ENCODE assay signal across 23 mouse cellular contexts in the genomic region with DNA sequence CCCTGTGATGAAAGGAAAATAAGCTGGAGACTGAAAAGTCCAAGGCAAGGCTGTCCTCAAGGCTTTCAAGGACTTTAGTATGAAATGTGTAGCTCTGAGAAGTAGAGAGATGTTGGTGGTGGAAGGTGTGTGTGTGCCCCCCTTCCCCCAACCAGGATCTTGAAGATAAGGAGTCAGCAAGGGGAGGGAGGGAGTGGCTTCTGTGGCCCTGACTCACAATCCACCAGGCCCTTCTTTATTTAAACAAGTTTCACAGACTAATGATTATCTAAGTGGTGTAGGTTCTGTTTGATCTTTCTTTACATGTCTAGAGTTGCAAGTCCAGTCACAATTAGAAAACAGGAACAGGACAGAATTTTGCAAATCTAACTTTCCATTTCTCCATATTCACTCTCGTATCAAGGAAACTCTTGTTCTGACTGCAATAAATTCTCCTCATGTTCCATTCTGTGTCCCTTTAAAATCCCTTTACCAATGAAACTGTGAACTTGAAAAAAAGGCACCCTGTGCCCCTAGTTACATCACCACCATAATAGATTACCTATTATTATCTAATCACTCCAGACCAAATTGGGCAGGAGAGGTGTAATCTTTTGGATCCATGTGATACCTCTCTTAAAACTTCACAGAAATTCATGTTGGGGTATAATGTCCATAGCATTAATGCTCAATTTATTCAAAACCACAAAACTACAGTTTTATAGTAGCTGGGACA. TPM values are rescaled to one million over a fixed set of nuclear protein-coding genes. Genes with fewer than 3 reads are reported as not detected.
DNase-seq lines count a peak whose midpoint lies in the region; ATAC-seq and TF ChIP-seq lines count a peak whose summit lies in the region.
"Not testable (repeated sequence)": the region's sequence is repeated elsewhere in the genome, so short reads cannot be mapped to it uniquely, and the experiment has no call there.
"Had no signal": no experiment of that assay in that cellular context is flagged by ENCODE, and none has a peak within 500 bp of the region (broad histone marks: within the 10 kb centered on the region; RNA-seq: fewer than 3 reads in every experiment).

No protein-coding gene starts in this region.

- 0 out of 2 replicates have a peak, but pooled peaks have one; percentile 30 for TF ChIP-seq EP300 in liver, postnatal 0 days (IDR thresholded peaks at IDR 0.05; ENCODE audit: low read depth)
- not testable (repeated sequence) for TF ChIP-seq EP300 in stomach, postnatal 0 days (optimal IDR thresholded peaks at IDR 0.05)

- H3K9ac ChIP-seq in intestine, embryonic 16.5 days (ENCODE audit: low read depth, low read length); liver, embryonic 13.5 days; liver, postnatal 0 days (replicated peaks); stomach, postnatal 0 days (ENCODE audit: low read length): not testable (repeated sequence)

- H3K36me3 ChIP-seq in intestine, embryonic 16.5 days (ENCODE audit: control insufficient read depth, insufficient read depth, low read length); liver, embryonic 13.5 days; liver, postnatal 0 days (replicated peaks; ENCODE audit: insufficient read depth, low read length); stomach, postnatal 0 days (ENCODE audit: control insufficient read depth, insufficient read depth, low read length): not testable (repeated sequence)

- not testable (repeated sequence) for H3K4me1 ChIP-seq in intestine, embryonic 16.5 days (ENCODE audit: control insufficient read depth, insufficient read depth, low read length); liver, postnatal 0 days (ENCODE audit: insufficient read depth); stomach, postnatal 0 days (replicated peaks; ENCODE audit: control insufficient read depth, insufficient read depth)
- peaks cover 27% of the 10 kb centered on the region for H3K4me1 ChIP-seq in liver, embryonic 13.5 days (replicated peaks)

- not testable (repeated sequence) for H3K27ac ChIP-seq in intestine, embryonic 16.5 days (ENCODE audit: low read length); stomach, postnatal 0 days (replicated peaks)
- peak overlapping the region; percentile 75 for H3K27ac ChIP-seq in liver, embryonic 13.5 days
- H3K27ac ChIP-seq in liver, postnatal 0 days (ENCODE audit: low read depth) = peak overlapping the region; percentile 78

- not testable (repeated sequence) for H3K9me3 ChIP-seq in intestine, embryonic 16.5 days (ENCODE audit: control insufficient read depth, low read length); liver, embryonic 13.5 days (replicated peaks); liver, postnatal 0 days (ENCODE audit: low read length); stomach, postnatal 0 days (ENCODE audit: control insufficient read depth, low read length)

- not testable (repeated sequence) for H3K27me3 ChIP-seq in intestine, embryonic 16.5 days (replicated peaks; ENCODE audit: control insufficient read depth, insufficient read depth, low read length); liver, embryonic 13.5 days; liver, postnatal 0 days (ENCODE audit: insufficient read depth, low read length); stomach, postnatal 0 days (ENCODE audit: control insufficient read depth, insufficient read depth, low read length)

- 0 out of 2 replicates have a peak, but pooled peaks have one; percentile 19 for ATAC-seq in erythroblast, adult 5-6 weeks (replicated peaks; ENCODE audit: low FRiP score, poor library complexity, severe bottlenecking)
- ATAC-seq in intestine, embryonic 16.5 days = peak; percentile 69
- ATAC-seq in liver, embryonic 13.5 days (ENCODE audit: low read depth) = peak; percentile 79
- ATAC-seq in liver, postnatal 0 days = peak; percentile 81
- peak; percentile 63 for ATAC-seq in megakaryocyte-erythroid progenitor cell, adult 5-6 weeks (replicated peaks; ENCODE audit: low FRiP score, low TSS enrichment, poor library complexity, severe bottlenecking)
- peak; percentile 69 for ATAC-seq in stomach, postnatal 0 days (ENCODE audit: low FRiP score, low TSS enrichment)

- H3K4me2 ChIP-seq in intestine, embryonic 16.5 days (ENCODE audit: low read depth, low read length); liver, postnatal 0 days (ENCODE audit: low read depth, low read length); stomach, postnatal 0 days (replicated peaks; ENCODE audit: low read depth): not testable (repeated sequence)
- H3K4me2 ChIP-seq in liver, embryonic 13.5 days = peak overlapping the region; percentile 32

- TF ChIP-seq CTCF in liver, postnatal 0 days (IDR thresholded peaks at IDR 0.05; ENCODE audit: low read depth); stomach, postnatal 0 days (IDR thresholded peaks at IDR 0.05; ENCODE audit: low read depth): not testable (repeated sequence)

- WGBS in intestine, embryonic 16.5 days = 29% methylated on average over 1 of the region's 1 CpGs
- WGBS in liver, embryonic 13.5 days (ENCODE audit: insufficient replicate concordance) = 92% methylated on average over 1 of the region's 1 CpGs
- WGBS in liver, postnatal 0 days (ENCODE audit: insufficient replicate concordance) = no CpG with 5 or more reads among the region's 1 CpGs
- 50% methylated on average over 1 of the region's 1 CpGs for WGBS in stomach, postnatal 0 days

- peak; percentile 48 for DNase-seq in liver
- peak; percentile 23 for DNase-seq in liver, embryonic 13.5 days
- not testable (repeated sequence) for DNase-seq in liver, postnatal 0 days
- peak; percentile 46 for DNase-seq in stomach, postnatal 0 days (ENCODE audit: low spot score)
- DNase-seq in urinary bladder, postnatal 36 days (ENCODE audit: low spot score in 2 of 2) = peak; percentile 33

- not testable (repeated sequence) for H3K4me3 ChIP-seq in intestine, embryonic 16.5 days (ENCODE audit: low read length); liver, embryonic 13.5 days (replicated peaks); liver, postnatal 0 days (ENCODE audit: low read depth, low read length); stomach, postnatal 0 days (ENCODE audit: low read depth, low read length)

RNA-seq across cellular contexts. Expression of a gene that starts 22.4 kb away (rescaled TPM):
- total RNA-seq in erythroblast, adult 5-6 weeks (2015; ENCODE audit: low replicate concordance) = not detected in 2 replicates
- not detected in 2 replicates for total RNA-seq in erythroblast, adult 5-6 weeks (2017; ENCODE audit: low replicate concordance)
- polyA plus RNA-seq in intestine, embryonic 16.5 days (2015; fragmentation: Nextera tagmentation; extraction: Ambion mirVana) = 5.7 and 6.8 TPM in 2 replicates
- polyA plus RNA-seq in liver, embryonic 13.5 days (2015; fragmentation: Nextera tagmentation; extraction: Ambion mirVana) = 0.24 and 0.52 TPM in 2 replicates
- 3.5 and 4.4 TPM in 2 replicates for polyA plus RNA-seq in liver, postnatal 0 days (2015; fragmentation: Nextera tagmentation; extraction: Ambion mirVana)
- total RNA-seq in megakaryocyte-erythroid progenitor cell, adult 5-6 weeks (2014; fragmentation: Nextera tagmentation) = 0.72 TPM in 1 of 2 replicates, not detected in the other
- not detected in 2 replicates for total RNA-seq in megakaryocyte-erythroid progenitor cell, adult 5-6 weeks (2017)
- polyA plus RNA-seq in stomach, postnatal 0 days (2015; fragmentation: Nextera tagmentation; extraction: Ambion mirVana) = 1.4 and 2.6 TPM in 2 replicates
- total RNA-seq: gastrocnemius, adult 18-20 months; gastrocnemius, postnatal 14 days; heart, adult 2 months; heart, postnatal 14 days; MEL had no signal
- polyA plus RNA-seq: C2C12; embryonic facial prominence, embryonic 12.5 days; forebrain, embryonic 13.5 days; forebrain, postnatal 0 days; heart, adult 2 months; heart, embryonic 11.5 days; heart, embryonic 15.5 days had no signal

RNA-seq across cellular contexts. Expression of a gene that starts 43.3 kb away (rescaled TPM):
- not detected in 2 replicates for total RNA-seq in erythroblast, adult 5-6 weeks (2015; ENCODE audit: low replicate concordance)
- not detected in 2 replicates for total RNA-seq in erythroblast, adult 5-6 weeks (2017; ENCODE audit: low replicate concordance)
- polyA plus RNA-seq in intestine, embryonic 16.5 days (2015; fragmentation: Nextera tagmentation; extraction: Ambion mirVana) = not detected in 2 replicates
- polyA plus RNA-seq in liver, embryonic 13.5 days (2015; fragmentation: Nextera tagmentation; extraction: Ambion mirVana) = 0.36 and 0.43 TPM in 2 replicates
- 8.7 and 13.6 TPM in 2 replicates for polyA plus RNA-seq in liver, postnatal 0 days (2015; fragmentation: Nextera tagmentation; extraction: Ambion mirVana)
- 1.7 TPM in 1 of 2 replicates, not detected in the other for total RNA-seq in megakaryocyte-erythroid progenitor cell, adult 5-6 weeks (2014; fragmentation: Nextera tagmentation)
- not detected in 2 replicates for total RNA-seq in megakaryocyte-erythroid progenitor cell, adult 5-6 weeks (2017)
- 2.0 and 2.1 TPM in 2 replicates for polyA plus RNA-seq in stomach, postnatal 0 days (2015; fragmentation: Nextera tagmentation; extraction: Ambion mirVana)
- total RNA-seq: forebrain, postnatal 0 days; gastrocnemius, postnatal 14 days; heart, adult 2 months; heart, postnatal 14 days; hematopoietic stem cell, adult 5-6 weeks; MEL had no signal
- polyA plus RNA-seq: brain, embryonic 14.5 days; C2C12; cortical plate, adult 2 months; forebrain, embryonic 13.5 days; forebrain, postnatal 0 days; heart, adult 2 months; heart, embryonic 11.5 days; heart, embryonic 15.5 days had no signal

RNA-seq across cellular contexts. Expression of a gene that starts 55.1 kb away (rescaled TPM):
- total RNA-seq in erythroblast, adult 5-6 weeks (2015; ENCODE audit: low replicate concordance) = not detected in 2 replicates
- 0.26 and 1.5 TPM in 2 replicates for total RNA-seq in erythroblast, adult 5-6 weeks (2017; ENCODE audit: low replicate concordance)
- polyA plus RNA-seq in intestine, embryonic 16.5 days (2015; fragmentation: Nextera tagmentation; extraction: Ambion mirVana) = 0.20 and 0.53 TPM in 2 replicates
- 0.32 and 0.43 TPM in 2 replicates for polyA plus RNA-seq in liver, embryonic 13.5 days (2015; fragmentation: Nextera tagmentation; extraction: Ambion mirVana)
- 16.6 and 18.2 TPM in 2 replicates for polyA plus RNA-seq in liver, postnatal 0 days (2015; fragmentation: Nextera tagmentation; extraction: Ambion mirVana)
- 0.40 TPM in 1 of 2 replicates, not detected in the other for total RNA-seq in megakaryocyte-erythroid progenitor cell, adult 5-6 weeks (2014; fragmentation: Nextera tagmentation)
- total RNA-seq in megakaryocyte-erythroid progenitor cell, adult 5-6 weeks (2017) = not detected in 2 replicates
- polyA plus RNA-seq in stomach, postnatal 0 days (2015; fragmentation: Nextera tagmentation; extraction: Ambion mirVana) = not detected in 2 replicates
- total RNA-seq: forebrain, postnatal 0 days; heart, postnatal 14 days; hematopoietic stem cell, adult 5-6 weeks; MEL had no signal
- polyA plus RNA-seq: forebrain, embryonic 13.5 days; gonadal fat pad, adult 2 months; heart, adult 2 months; heart, embryonic 15.5 days had no signal

Comparison
In these comparisons a context has a peak if more than half of its experiments do, and no peak if none do; other contexts are left out.
1. RNA of a gene that starts 55.1 kb away (polyA plus RNA-seq): 16.6 to 18.2 TPM in liver, postnatal 0 days; 0.32 to 0.43 TPM in liver, embryonic 13.5 days, 0.20 to 0.53 TPM in intestine, embryonic 16.5 days and not detected in stomach, postnatal 0 days; every median in the first group is over 10 times any median in the second.
2. ATAC-seq: peak in every context shown above with its lines; median percentile 81 in liver, postnatal 0 days; 79 in liver, embryonic 13.5 days; 69 in intestine, embryonic 16.5 days; 69 in stomach, postnatal 0 days; 63 in megakaryocyte-erythroid progenitor cell, adult 5-6 weeks; 19 in erythroblast, adult 5-6 weeks.